Mouse (Mus musculus) R1 (cell line): ENCODE measurements around the gene Qser1.
"Not testable (repeated sequence)": the region's sequence is repeated elsewhere in the genome, so short reads cannot be mapped to it uniquely, and the experiment has no call there.

Experiments
- DNase-seq: peaks from one replicate; pipeline ENCODE4 v3.0.0-alpha.2; 2018; ENCODE audit warnings: low read depth, low spot score

The Qser1 gene

GRCm38 (mm10) chr2:104816371-104816827, at the start of gene Qser1:
Gene Qser1 (minus strand): TSS chr2:104816760.
- DNase-seq = no peak

DNA sequence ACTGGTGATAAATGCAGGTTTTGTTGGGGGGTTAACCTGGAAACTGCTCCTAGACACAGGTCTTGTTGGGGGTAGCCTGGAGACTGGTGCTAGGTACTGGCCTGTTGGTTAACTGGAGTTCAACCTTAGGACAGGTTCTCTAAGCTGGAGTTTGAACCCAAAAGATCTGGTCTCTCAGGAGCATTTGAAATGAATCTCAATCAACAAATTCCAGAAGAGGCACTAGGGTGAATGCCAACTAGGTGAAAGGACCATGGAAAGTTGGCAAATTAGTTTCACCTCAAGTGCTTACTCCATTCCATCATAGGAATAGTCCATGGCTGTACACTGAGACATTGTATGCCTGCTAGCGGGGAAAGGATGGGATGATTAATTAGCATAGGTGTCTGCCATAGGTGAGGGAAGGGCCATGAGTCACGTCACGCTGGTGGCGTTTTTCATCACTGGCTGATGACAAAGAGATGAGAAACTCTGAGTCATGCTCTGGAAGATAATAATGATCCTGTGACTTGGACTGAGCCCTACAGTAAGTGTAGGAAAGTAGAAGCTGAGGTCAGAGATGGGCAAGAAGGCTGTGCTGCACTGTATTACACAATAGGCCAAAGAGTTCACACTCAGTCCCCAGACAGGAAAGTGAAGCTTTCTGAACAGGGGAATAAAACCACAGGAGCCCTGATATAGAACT, 47.8 kb upstream of the Qser1 start:
- no peak for DNase-seq

- no peak for DNase-seq
Observed at GRCm38 (mm10) chr2:104860426-104860825, 43.9 kb upstream of the Qser1 start.

- DNase-seq = peak; percentile 33
Observed at GRCm38 (mm10) chr2:104859060-104859459, 42.5 kb upstream of the Qser1 start.

DNA sequence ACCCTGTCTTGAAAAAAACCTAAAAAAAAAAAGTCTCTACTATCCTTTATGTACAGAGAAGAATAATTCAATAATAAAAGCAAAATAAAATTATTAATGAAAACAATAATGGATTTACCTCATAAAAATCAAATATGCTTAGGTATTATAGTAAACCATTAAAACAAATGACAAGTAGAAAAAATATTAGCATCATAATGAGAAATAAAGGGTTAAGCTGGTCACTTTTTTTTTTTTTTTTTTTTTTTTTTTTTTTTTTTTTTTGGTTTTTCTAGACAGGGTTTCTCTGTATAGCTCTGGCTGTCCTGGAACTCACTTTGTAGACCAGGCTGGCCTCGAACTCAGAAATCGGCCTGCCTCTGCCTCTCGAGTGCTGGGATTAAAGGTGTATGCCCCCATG, 41.5 kb upstream of the Qser1 start:
- DNase-seq = not testable (repeated sequence)

DNA sequence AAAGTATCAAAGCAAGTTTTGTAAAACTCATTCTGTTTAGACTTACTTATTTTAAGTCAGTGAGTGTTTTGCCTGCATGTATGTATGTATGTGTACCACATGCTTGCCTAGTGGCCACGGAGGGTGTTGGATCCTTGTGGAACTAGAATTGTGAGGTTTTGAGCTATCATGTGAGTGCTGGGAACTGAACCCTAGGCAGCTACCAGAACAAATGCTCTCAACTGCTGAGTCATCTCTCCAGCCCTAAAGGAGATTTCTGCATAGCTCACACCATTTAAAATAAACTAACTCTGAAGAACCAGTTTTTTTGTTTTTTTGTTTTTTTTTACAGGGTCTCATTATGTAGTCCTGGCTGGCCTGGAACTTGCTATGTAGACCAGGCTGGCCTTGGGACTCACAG, 39.7 kb upstream of the Qser1 start:
- DNase-seq = peak; percentile 75

GRCm38 (mm10) chr2:104855732-104856131, 39.2 kb upstream of the Qser1 start:
- peak; percentile 66 for DNase-seq

- no peak for DNase-seq
Observed at GRCm38 (mm10) chr2:104854836-104855235, 38.3 kb upstream of the Qser1 start.

- DNase-seq = no peak
Observed at GRCm38 (mm10) chr2:104852546-104852945, 36.0 kb upstream of the Qser1 start.

DNA sequence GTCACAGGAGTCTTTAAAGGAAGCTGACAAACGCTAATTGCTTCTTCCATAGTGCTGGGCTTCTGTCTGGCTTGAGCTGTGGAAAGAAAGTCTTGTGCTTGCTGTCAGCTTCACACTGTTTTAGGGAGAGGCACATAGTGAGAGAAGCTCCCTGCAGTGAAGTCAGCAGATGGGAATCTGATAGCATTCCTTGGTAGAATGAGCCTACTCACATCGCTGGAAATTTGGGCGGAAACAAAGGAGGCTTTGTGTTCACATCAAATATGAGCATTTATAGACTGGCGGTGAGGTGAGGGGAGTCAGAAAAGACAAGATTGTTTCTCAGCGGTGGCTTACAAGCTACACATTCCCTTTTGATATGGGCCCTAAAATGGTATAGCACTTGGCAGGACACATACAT, 35.1 kb upstream of the Qser1 start:
- peak; percentile 83 for DNase-seq

DNA sequence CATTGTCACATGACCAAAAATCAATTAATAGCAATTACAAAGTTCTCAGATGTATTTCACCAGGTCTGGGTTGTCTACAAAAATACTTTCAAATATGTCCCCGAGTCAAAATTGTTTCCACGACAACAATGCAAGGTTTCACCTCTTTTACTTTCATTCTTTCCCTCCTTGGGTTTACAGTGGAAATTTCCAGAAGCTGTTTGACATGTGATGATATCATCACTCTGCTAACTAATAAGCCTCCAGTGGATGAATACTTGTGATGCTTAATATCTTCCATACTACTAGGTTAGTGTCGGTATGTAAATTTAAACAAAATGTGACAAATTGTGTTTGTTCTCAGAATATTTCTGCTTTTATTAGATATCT, 33.4 kb upstream of the Qser1 start:
- DNase-seq = no peak

DNA sequence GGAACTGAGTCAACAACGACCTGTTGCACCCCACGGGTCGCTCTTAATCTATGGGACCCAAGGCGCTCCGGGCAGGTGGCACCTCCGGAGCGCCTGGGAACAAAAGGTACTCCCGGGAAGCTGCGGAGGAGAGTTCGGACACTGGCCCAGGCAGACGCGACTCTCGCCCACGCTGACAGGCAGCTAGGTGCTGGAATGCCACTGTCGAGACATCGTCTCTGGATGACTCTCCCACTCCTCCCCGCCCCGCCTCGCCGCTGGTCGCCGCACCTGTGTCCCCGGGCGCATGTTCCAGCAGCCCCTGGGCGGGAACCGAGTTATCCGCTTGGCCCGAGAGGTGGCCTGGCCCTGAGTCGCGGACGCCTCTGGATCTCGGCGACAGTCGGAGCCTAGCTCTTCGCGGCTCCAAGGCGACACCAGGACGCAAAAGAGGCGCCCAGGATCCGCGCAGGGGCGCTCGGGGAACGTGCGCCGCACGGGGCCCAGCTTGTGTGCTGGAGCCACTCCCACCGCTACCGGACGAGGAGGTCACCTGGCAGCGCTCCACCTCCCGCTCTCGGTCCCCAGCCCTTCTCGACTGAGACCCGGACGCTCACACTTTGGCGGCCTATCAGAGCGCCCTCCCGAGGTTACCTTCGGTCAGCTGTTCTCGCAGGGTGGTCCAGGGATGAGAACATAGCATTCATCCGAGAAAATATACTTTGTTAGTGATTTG, 32.9 kb upstream of the Qser1 start, which contains the start of gene Prrg4:
Gene Prrg4, minus strand, starts transcription at position 601 of the 715 bp plus-strand sequence.
- peak; percentile 84 for DNase-seq

DNA sequence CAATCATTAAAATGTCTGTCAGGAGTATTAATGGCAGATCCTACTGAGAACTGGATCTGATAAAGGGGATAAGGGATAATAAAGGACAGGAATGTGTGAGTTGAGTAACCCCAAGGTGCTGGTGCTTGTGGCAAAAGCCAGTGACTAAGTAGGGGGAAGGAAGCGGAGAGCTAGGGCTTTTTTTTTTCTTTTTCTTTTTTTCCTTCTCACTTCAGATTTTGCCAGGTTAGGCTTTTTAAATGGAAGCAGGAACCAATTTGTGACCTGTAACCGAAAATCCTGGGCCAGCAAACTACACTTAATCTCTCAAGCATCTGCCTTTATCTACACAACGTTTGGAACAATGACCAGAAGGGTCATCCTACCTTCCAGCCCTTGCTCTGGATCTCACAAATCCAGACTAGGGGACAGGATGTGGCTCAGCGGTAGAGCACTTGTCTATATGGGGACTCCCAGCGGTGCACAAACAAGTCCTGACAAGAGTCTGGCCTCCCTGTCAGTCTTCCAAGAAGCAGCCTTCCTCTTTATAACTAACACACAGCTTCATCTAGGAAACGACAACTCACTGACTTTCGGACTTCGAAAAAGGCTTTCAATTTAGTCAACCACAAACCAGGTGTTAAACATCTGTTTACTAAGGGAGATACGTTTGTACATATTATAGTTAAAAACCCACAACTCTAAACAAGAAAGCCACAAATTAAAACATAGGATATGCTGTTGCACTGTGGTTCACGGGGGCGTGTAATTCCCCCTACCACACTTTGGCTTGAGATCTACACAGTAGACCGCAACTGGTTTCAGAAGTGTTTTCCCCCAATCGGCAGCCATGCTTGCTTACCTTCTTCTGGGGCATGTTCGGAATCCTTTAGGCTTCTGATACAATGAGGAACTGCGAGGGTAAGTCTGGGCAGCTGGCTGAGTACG, 31.9 kb upstream of the Qser1 start:
- DNase-seq = peak; percentile 58

DNA sequence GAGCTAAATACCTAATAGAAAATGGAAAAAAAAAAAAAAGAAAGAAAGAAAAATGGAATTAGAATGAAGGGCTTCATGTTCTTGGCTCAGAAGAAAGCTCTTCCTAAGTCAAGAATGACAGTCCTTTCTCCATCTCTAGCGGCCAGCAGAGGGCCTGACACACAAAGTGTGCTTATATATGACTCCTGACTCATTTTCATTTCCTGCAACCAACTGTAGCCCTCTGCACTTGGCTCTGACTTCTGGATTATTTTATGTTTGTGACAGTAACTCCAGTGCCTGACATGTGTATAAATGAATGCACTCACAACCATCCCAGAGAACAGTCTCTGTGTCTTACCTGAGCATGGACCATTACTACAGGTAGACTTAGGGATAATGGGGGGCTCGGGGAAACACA, 31.1 kb upstream of the Qser1 start:
- DNase-seq = peak; percentile 46

GRCm38 (mm10) chr2:104846638-104847414, 30.3 kb upstream of the Qser1 start:
- DNase-seq = no peak

GRCm38 (mm10) chr2:104842559-104842958, 26.0 kb upstream of the Qser1 start:
- peak; percentile 87 for DNase-seq

- no peak for DNase-seq
Observed at GRCm38 (mm10) chr2:104841736-104842135, 25.2 kb upstream of the Qser1 start.

GRCm38 (mm10) chr2:104840974-104841373, 24.4 kb upstream of the Qser1 start:
- peak; percentile 70 for DNase-seq

DNA sequence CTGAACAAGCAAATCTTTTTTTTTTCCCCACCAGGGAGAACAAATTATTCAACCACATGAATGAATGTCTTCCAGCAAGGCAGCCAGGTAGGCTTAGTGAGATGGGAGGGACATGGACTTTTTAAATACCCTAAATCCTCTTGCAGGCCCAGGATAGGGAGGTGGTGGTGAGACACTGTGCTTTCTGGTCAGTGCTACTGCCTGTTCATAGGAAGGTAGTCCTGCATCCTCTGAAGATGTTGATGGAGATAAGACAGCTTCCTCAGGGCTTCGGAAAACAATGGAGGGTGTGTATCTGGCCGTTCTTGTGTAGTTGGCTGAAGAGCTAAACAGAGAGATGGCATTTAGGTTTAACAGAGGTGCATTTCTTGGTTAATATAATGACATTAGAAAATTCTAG, 15.9 kb upstream of the Qser1 start:
- no peak for DNase-seq

DNA sequence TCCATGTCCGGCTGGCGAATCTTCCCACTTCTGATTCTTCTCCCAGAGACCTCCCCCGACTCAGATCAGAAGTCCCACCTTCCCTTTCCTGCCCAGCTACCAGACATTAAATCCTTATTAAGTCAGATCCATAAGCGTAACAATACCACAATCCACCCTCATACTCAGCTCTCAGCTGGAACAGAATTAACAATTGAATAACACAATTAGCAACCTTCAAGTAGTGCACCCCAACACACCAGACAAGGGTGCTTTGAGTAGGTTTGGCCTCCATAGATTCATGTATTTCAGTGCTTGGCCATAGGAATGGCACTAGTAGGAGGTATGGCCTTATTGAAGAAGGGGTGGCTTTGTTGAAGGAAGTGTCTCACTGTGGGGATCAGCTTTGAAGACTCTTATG, 9.6 kb upstream of the Qser1 start:
- peak; percentile 65 for DNase-seq

DNA sequence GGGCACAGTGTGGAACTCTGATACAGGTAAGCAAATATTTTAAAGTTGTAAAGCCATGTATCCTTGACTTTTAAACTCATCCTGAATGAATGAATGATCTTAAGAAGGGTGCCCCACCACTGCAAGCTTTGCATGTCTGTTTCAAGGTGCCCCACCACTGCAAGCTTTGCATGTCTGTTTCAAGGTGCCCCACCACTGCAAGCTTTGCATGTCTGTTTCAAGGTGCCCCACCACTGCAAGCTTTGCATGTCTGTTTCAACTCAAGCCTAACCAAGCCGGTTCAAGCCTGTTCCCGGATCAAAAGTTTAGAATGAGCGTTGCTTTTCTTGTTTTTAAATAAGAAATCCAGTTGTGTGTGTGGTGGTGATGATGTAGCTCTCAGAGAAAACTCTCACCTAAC, 2.2 kb upstream of the Qser1 start:
- not testable (repeated sequence) for DNase-seq
